Mouse (Mus musculus): ENCODE results near the gene Zbtb32.

Zbtb32 gene

GRCm38 (mm10) chr7:30540572-30540971, 58.1 kb downstream of the Zbtb32 start:
- no peak for DNase-seq (ENCODE audit: low spot score in 2 of 2)

All from right cerebral cortex, postnatal 36 days (tissue).